Mouse (Mus musculus) layer of hippocampus, adult 9-11 months (tissue): ENCODE results near the gene 2010111I01Rik.
"Not testable (repeated sequence)": the region's sequence is repeated elsewhere in the genome, so short reads cannot be mapped to it uniquely, and the experiment has no call there.

Experiments
- DNase-seq: peaks from one replicate; pipeline ENCODE4 v3.0.0; 2022

Gene 2010111I01Rik

GRCm38 (mm10) chr13:63082555-63083136 is 118.0 kb downstream of the 2010111I01Rik start:
- DNase-seq: no peak

DNA sequence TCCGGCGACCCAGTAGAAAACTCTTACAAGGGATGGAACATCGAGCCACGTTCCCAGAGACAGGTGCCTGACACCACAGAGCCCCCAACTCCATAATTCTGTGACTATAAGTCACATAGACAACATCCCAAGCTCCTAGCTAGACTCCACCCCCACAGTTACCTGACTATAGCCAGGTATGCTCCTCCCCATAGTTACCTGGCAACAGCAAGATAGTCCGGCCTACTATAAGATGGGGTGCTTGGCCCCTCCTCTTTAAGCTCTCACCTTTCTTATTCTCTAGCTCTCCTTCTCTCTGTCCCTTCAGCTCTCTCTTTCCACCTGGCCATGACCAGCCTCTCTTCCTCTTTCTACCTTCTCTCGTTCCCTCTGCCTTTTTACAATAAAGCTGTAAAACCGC is 118.4 kb downstream of the 2010111I01Rik start:
- not testable (repeated sequence) for DNase-seq

DNA sequence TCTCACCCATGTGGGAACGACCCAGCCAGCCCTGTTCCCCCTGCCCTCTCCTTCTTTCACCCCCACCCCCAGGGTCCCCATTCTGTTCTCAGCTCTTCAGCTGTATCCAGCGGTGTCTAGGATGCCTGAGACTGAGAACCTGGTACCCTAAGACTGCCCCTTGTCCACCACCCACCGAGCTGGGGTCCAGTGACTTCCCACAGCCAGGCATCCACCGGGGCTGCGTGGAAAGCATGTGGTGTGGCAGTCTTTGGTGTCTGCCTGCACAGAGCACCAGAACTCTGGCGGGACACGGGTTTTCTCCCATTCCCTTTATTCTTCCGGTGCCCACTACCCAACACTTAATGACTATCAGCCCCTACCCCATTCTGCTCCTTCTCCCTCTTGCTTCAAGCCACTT is 119.0 kb downstream of the 2010111I01Rik start:
- no peak for DNase-seq

DNA sequence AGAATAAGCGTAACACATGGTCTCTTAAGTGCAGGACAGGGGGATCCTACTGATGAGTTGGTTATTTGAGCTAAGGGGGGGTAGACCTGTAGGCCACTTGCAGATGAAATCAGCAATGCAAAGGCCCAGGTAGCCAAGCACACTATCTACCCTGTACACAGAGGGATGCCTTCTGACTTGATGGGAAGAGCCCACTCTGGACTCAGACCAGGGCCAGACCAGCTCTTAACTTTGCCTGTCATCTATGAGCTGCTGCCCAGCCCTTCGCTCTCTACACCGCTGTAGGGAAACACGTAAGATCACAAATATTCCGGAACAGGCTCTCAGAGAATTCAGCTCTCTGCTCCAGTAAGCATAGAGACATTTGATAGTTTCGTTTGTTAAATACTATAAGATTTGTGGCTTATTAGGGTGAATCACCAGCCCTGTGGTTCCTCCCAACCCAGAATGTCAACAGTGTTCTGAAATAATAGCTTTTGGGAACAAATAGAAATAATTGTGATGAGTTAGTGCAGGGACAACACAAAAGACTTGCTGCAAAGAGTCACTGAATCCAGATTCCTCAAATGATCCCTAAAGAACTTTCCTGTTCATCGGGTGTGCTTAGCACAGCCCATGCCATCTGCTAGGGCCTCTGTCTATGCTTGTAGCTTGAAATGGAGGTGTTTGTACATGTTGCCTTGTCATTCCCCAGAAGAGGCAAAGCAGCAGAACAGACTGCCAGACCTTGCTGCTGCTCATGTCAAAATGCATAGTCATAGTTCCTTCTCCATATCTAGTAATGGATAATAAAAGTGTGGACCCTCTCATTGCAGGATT is 123.4 kb downstream of the 2010111I01Rik start:
- peak; percentile 43 for DNase-seq

- DNase-seq: no peak
These were observed 124.8 kb downstream of the 2010111I01Rik start for GRCm38 (mm10) chr13:63089513-63089912.

- DNase-seq: no peak
These were observed 126.6 kb downstream of the 2010111I01Rik start for GRCm38 (mm10) chr13:63091246-63091645.

GRCm38 (mm10) chr13:63092299-63092698 is 127.6 kb downstream of the 2010111I01Rik start:
- DNase-seq: no peak

GRCm38 (mm10) chr13:63092874-63093273 is 128.2 kb downstream of the 2010111I01Rik start:
- no peak for DNase-seq

DNA sequence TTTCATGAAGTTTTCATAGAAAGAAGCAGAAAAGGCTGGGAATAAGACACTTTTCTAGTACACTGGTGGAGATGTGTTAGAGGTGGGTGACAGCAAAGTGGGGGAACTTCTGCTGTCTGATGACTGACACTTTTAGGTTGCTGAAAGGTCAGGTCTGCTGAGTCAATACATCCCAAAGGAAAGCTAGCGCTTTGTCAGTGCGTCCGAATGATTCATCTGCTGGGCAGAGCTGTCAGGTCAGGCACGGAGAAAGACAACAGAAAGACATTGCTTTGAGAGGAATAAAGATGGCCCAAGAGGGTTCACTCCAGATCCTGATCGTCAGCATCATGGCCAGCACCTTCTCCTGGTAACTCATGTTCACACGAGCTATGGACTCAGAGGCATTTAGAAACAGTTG is 128.9 kb downstream of the 2010111I01Rik start:
- DNase-seq: no peak

- no peak for DNase-seq
These were observed 129.8 kb downstream of the 2010111I01Rik start for GRCm38 (mm10) chr13:63094317-63095131.

GRCm38 (mm10) chr13:63096764-63097163 is 132.1 kb downstream of the 2010111I01Rik start:
- DNase-seq: no peak

DNA sequence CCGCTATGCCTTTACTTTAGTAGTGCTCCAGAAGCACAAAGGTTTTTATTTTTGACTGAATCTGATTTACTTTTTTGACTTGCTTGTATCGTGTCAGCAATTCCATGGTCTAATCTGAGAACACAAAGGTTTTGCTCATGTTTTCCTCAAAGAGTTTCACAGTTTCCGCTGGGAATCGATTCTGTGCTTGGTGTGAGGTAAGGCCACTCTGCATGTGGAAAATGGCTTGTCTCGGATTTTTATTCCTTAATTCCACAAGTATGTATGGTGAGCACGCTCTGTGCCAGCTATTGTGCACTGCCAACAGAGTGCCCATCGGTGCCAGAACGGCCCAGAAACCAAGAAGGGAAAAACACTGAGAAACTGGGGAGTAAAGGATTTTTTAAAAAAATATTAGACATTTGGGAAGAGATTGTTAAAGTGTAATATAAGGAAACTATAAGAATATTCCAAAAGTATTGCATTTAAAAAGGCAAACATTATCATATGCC is 132.8 kb downstream of the 2010111I01Rik start:
- no peak for DNase-seq

DNA sequence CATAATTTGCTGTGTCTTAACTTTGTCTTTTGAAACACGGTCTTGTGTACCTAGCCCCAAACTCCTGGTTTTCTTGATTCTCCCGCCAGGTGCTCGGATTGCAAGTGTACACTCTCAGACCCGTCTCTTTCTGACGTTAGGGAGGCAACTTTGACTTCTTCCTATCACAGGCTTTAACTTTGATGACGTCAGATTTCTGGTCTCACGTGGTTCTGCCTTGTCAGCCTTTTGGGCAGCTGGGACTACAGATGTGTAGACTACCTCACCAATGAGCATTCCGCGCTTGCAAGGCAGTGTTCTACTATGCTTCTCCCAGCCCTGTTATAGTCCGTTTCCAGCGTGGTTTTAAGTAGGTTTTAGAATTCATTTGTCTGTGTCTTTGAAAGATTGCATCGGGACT is 137.1 kb downstream of the 2010111I01Rik start:
- DNase-seq: no peak

DNA sequence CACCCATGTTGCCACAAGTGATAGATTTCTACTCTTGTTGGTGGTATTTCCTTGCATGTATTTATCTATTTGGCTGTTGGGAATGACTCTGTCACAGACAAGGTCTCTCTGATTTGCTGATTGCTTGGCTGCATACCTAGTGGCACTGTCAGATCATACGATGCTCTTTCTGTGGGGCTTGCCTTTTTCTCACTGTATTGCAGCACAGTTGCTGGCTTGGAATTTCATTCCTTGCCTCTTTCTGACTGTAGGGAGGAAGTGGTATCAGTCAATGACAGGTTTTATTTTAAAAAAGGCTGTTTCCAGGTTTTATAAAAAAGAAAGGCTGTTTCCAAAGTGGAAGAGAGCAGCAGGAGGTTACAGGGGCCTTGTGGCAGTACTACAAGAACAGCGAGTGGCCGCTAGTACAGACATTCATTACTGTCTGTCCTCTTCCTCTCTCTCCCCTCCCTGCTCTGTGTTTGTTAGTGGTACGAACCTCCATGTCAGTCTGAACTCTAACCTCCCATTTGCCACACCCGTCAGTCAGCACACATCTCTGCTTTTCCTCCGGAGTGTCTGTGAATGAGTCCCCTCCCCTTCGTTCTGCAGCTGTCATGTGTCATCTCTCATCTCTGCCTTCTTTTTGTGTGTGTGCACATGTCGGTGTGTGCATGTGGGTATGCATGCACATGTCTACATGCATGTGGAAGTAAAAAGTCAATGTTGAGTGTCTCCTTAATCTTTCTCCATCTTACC is 138.3 kb downstream of the 2010111I01Rik start:
- no peak for DNase-seq

GRCm38 (mm10) chr13:63106574-63106973 is 141.9 kb downstream of the 2010111I01Rik start:
- no peak for DNase-seq

DNA sequence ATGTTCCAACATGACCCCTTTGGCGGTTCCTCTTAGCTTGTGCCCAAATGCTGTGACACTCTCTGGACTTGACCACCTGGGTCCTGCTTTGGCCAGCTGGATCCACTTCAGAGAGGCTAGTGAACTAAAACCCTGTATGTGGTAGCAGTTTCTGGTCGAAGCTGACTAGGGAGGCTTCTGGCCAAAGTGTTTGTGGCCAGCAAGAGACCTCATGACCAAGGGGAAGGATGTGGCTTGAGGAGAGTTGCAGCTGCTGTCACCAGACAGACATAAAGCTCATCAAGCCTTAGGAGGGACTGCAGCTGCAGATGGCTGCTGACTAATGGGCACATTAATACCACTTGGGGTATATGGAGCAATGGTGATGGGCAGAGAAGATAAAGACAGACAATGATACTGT is 143.9 kb downstream of the 2010111I01Rik start:
- peak; percentile 75 for DNase-seq

- no peak for DNase-seq
These were observed 146.8 kb downstream of the 2010111I01Rik start for GRCm38 (mm10) chr13:63111297-63112042.

DNA sequence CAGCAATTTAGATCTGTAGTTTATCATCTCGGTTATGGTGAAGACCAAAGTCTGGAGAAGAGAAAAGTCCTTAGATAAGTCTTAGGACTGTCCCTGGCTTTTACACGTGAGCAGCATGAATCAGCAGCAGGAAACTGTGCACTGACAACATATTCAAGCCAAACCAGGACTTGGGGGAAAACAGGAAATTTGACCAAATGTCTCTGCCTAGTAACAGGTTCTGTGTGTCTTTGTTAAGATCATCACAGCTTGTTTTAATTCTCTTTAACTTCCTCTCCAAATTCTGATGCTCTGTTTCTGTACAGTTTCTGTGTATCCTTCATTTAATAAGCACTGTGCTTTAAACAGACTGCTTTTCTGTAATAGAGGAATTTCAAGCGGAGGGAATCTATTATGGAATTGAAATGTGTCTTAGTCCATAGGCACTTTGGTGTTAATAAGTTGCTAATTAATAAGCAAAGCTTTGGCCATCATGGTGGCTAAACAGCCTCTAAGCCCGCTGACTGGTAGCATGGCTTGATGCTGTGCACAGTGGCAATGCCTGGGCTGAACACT is 147.4 kb downstream of the 2010111I01Rik start:
- DNase-seq: no peak

- DNase-seq: no peak
These were observed 148.1 kb downstream of the 2010111I01Rik start for GRCm38 (mm10) chr13:63112598-63113372.

DNA sequence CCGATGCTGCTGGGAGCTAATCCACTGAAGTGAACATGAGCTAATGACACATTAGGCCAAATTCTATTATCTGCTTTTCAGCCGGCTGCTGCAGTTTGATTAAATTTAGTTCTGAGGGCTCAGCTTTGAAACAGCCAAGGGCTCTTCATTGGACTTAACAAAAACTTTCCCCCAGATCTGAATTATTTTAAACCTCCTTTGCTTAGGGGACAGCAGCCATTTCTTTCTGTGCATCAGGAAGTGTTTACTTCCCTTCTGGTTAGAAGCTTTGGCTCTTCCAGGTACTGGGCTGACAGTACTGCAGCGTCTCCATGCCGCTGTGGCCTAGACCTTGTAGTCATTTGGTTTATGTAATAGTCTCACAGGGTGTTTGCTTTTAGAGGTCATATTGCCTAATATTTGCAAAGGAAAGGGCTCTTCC is 149.2 kb downstream of the 2010111I01Rik start:
- DNase-seq: no peak
